Mouse (Mus musculus) C2C12 (cell line): ENCODE data around the gene Aes.

Experiments
- CEBPB ChIP-seq: IDR thresholded peaks from one replicate; pipeline ENCODE4 v1.6.1; 2011; ENCODE audit warnings: low read depth, mild to moderate bottlenecking, control low read depth, moderate library complexity
- CTCF ChIP-seq: IDR thresholded peaks from one replicate; pipeline ENCODE4 v1.5.1; 2011; ENCODE audit not compliant: control insufficient read depth, insufficient read depth, insufficient read length
- MAX ChIP-seq: IDR thresholded peaks from one replicate; pipeline ENCODE4 v1.6.1; 2011; ENCODE audit warnings: mild to moderate bottlenecking, control low read depth
- MYOD1 ChIP-seq: IDR thresholded peaks from one replicate; pipeline ENCODE4 v1.6.1; 2011; ENCODE audit warnings: low read depth; ENCODE audit not compliant: control insufficient read depth, insufficient read length
- MYOG ChIP-seq: IDR thresholded peaks from one replicate; pipeline ENCODE4 v1.6.1; 2011; ENCODE audit not compliant: control insufficient read depth, insufficient read length; ENCODE audit errors: extremely low read depth
- USF1 ChIP-seq: IDR thresholded peaks from one replicate; pipeline ENCODE4 v1.6.1; 2011; ENCODE audit warnings: low read depth, mild to moderate bottlenecking, control low read depth, moderate library complexity

DNA sequence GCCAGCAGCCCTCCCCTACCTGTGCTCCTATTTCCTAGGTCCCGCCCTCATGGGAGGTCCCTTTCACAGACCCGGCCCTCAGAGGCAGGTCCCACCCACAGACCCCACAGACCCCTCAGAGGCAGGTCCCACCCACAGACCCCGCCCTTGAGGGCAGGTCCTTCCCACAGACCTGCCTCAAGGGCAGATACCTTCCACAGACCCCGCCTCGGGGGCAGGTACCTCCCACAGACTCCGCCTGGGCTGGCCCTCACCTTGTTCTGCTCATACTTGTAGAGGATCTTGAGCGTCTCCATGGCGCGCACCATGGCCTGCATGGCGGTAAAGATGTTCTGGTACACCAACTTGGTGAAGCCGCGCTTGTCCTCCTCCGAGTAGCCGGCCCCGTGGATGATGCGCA is 24.5 kb upstream of the Aes start:
- TF ChIP-seq MYOD1 (no peak), CTCF (no peak), CEBPB (no peak), MYOG (no peak), USF1 (no peak), MAX (no peak)
